Mouse (Mus musculus) brain, embryonic 18.5 days (tissue): ENCODE results near the gene Tcl1b5.

ENCODE experiments used
- DNase-seq: peaks from one replicate; pipeline ENCODE4 v3.0.0-alpha.2; 2012; ENCODE audit warnings: low read depth, low spot score

The Tcl1b5 gene

DNA sequence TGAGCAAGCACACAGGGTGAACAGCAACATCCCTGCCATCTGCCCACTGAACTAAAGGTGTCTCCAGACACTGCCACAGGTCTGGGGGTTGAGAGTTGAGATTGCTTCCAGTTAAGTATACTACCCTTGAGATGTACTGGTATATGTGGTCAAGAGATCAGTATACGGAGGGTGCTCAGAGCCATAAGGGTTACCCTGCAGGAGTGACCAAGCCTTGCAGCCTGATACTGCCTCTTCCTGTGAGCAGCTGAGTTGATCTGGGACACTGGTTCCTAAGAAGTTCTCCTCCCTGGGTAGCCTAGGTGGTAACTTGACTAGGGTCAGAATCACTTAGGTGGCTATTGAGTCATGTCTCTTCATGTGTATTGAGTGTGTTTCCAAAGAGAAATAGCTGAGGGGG is 32.3 kb downstream of the Tcl1b5 start:
- DNase-seq: no peak

DNA sequence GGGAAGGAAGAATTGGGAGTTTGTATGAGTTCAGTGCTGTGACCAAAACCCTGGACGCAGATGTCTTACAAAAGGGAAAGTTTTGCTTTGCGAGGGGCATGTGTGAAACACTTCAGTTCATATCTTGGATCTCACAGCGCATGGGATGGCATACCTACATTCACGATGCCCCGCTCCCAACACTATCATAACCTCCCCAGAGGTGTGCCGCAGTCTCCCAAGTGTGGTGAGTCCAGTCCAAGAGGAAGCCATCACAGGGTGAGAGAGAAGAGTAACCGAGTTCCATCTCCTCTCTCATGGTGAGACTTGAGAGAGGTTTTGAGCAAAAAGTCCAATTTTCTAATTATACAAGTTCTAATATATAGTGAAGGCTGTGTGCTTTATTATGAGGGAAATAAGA is 33.1 kb downstream of the Tcl1b5 start:
- DNase-seq: no peak

DNA sequence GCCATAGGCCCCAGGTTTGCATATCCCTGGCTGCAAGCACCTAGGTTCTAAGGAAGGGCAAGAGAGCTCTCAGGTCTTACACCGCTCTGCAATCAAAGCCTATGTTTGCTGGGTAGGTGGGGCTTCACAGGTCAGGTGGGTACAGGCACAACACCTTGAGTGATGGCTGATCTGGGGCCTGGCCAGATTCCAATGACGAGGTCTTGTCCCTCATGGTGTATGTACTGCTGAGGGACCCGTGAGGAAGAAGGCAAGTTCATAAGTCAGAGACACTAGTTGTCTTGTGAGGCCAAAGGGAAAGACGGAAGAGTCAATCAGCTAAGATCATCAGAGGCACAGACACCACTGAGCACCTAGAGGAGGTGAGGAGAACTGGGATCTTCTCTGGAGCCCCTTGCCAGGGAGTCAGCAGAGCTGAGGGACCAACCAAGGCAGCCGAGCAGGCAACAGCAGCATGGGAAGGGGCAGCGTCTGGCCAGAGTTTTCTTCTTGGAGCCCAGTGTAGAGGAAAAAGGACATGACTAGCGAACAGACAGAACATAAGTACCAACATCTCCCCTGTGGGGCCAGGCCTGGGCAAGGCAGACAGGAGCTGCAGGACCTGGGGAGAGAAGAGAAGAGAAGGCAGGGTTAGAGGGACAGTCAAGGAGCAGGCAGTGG is 41.1 kb downstream of the Tcl1b5 start:
- DNase-seq: no peak

- DNase-seq: no peak
Observed at GRCm38 (mm10) chr12:105222601-105223319, 46.6 kb downstream of the Tcl1b5 start, which contains the start of gene Tcl1. TSS of gene Tcl1 (minus strand) at chr12:105222793.

DNA sequence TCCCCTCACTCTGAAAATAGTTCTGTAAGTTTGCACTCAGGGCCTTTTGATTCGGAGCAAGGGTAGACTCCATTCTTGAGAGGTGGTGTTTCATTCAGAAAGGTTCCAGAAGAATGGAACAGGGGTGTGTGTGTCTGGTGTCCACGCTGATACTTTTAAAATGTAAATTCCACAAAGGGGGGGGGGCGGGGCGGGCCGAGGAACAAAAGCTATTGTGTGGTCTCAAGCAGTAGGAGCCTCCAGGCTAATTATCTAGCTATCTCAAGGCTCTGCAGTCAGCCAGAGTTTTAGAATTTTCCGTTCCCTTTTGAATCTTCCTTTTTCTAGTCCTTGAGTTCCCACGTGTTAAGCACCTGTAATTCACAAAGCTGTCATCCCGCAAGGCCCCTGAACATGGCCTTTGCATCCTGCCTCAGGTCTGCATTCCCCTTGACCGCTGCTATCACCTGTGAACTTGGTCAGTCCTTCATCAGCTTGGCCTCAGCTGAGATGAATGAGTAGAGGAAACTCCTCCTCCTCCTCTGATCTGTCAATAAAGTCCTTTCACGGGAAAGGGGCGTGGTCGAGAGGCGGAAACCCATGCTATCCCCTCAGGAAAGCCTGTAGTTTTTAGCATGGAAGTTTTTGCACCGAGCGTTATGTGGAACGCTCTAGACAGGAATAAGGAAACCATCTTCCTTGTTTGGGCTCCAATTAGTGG is 48.6 kb downstream of the Tcl1b5 start:
- DNase-seq: no peak
